Mouse (Mus musculus): ENCODE results near the gene Map4k4.

Map4k4 gene

DNA sequence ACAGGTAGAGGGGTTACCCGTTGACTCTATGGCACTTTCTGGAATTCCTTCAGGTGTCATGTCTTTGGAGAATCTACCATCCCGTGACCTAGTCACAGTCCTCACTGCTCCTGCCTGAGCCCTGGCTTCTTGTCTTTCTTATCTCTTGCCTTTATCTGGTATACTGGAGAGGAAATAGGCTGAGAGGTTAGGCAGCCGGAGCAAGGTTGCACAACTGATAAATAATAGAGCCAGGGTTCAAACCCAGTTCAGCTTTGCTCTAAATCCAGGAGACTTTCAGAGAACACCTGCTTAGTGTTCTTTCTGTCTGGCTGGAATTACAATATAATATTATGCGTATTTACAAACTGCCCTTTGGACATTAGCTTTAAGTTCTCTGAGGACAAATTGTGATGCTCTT lies 2.0 kb upstream of the Map4k4 start:
- in situ Hi-C loops (cut with MboI, MseI) = no loop called here

DNA sequence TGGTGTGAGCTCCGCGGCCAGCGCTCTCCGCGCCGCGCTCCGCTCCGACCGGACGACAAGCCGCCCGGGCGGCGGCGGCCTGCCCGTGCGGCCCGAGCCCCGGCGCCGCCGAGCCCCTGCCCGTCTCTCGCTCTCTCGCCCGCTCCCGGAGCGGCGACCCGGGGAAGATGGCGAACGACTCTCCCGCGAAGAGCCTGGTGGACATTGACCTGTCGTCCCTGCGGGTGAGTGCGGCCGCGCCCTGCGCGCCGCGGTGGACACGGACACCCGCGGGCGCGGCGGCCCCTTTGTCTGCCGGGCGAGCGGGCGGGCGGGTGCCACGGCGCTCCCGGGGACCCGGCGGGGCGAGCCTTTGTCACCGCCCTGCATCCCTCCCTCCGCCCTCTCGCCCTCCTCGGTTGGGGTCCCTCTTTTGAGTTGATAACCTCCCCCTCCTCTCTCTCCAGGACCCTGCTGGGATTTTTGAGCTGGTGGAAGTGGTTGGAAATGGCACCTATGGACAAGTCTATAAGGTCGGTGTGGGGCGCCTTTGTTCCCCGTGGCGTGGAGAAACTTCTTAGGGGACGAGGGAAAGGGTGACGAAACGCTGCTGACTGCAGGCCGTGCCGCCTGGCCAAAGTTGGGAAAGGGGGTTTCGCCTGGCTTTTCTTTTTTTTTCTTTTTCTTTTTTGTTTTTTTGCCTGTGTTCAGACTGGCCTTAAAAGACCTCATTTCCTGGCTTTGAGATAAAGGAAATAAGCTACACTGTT lies 524 bp downstream of the Map4k4 start:
- in situ Hi-C loops (cut with MboI, MseI) = no loop called here

- in situ Hi-C loops (cut with MboI, MseI) = no loop called here
These were observed 1.4 kb downstream of the Map4k4 start for GRCm38 (mm10) chr1:39901851-39902703.

- in situ Hi-C loops (cut with MboI, MseI) = no loop called here
These were observed 2.0 kb downstream of the Map4k4 start for GRCm38 (mm10) chr1:39902704-39903151.

DNA sequence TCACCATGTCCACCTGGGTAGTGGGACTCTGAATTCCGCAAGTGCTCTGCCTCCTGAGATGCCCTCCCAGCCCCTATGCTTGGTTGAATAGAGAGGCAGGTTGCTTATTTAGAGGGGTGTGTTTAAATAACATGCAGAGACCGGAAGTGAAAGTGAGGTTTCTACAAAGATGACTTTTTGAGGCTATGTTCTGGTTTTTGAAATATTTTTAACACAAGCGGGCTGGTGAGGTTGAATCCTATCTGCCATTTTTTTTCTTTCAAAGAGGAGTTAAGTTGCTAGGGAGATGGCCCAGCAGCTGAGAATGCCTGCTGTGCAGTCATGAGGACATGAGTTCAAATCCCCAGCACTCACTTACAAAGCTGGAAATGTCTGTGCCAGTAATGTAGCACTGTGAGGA lies 4.0 kb downstream of the Map4k4 start:
- in situ Hi-C loops (cut with MboI, MseI) = no loop called here

GRCm38 (mm10) chr1:39906921-39907320 lies 6.2 kb downstream of the Map4k4 start:
- in situ Hi-C loops (cut with MboI, MseI) = no loop called here

DNA sequence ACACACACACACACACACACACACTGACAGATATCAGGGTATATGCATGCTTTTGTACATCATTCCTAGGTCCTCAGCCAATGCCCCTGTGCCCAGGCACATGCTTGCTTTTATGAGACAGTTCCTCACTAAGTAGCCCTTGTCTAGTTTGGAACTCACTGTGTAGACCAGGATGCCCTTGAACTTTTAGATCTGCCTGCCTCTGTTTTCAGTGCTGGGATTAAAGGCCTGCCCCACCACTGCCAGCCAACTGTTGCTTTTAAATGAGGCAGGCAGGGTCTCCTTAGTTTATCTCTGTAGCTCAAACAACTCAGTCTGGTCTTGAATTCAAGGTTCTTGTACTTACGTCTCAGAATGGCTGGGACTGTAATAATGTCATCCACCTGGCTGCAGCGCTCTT lies 8.3 kb downstream of the Map4k4 start:
- in situ Hi-C loops (cut with MboI, MseI) = no loop called here

DNA sequence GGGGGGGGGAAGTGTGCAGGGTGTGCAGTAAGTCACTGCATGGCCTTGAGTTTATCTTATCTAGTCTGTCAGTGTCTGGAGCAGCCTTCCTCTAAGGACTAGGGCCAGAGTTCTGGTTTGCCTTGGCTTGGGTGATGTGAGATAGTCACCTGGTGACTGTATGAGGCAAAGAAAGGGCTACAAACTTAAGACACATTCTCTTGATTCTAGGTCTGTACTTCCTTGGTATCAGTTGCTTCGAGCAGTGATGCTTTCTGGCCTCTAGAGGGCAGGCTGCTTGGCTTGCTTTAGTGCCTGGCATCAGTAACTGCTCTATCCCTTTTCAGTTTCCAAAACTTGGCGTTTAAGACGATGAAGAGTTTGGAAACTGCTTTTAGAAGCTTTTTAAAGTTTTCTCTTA lies 10.7 kb downstream of the Map4k4 start:
- in situ Hi-C loops (cut with MboI, MseI) = no loop called here

GRCm38 (mm10) chr1:39913256-39913655 lies 12.5 kb downstream of the Map4k4 start:
- in situ Hi-C loops (cut with MboI, MseI) = no loop called here

- in situ Hi-C loops (cut with MboI, MseI) = no loop called here
These were observed 15.4 kb downstream of the Map4k4 start for GRCm38 (mm10) chr1:39916144-39916543.

- in situ Hi-C loops (cut with MboI, MseI) = no loop called here
These were observed 17.3 kb downstream of the Map4k4 start for GRCm38 (mm10) chr1:39917855-39918516.

GRCm38 (mm10) chr1:39918517-39919115 lies 17.9 kb downstream of the Map4k4 start:
- in situ Hi-C loops (cut with MboI, MseI) = no loop called here

DNA sequence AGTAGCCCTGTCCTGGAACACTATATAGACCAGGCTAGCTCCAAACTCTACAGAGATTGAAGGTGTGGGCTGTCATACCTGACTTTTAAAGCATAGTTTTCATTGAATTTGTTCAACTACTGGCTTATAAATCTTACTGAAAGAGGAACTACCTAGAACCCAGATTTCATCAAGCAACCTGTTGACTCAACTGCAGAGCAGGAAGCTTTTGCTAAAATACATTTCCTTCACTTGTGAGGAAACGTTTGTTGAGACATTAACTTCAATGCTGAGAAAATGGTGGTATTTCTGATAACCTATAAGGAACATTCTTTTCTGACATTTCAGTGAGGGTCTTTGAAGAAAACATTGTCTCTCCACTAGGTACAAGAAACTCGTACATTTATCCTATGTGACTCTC lies 19.9 kb downstream of the Map4k4 start:
- in situ Hi-C loops (cut with MboI, MseI) = no loop called here

DNA sequence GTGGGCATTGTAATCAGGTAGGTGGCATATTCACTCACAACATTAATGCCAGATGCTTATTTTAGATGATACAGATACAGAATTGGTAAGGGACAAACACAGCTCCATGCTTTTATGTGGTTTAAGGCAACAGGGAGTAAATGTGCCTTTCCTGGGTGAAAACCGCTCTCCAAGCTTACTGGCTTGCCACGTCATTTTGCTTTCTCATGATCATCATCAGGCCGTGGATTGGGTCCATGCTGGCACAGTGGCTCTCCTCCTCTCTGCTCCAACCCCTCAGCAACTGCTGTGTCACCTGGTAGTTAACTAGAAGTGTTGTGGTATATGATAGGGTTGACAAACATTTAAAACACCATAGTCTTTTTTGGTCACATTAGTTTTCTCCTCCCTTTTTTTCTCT lies 21.3 kb downstream of the Map4k4 start:
- in situ Hi-C loops (cut with MboI, MseI) = no loop called here

DNA sequence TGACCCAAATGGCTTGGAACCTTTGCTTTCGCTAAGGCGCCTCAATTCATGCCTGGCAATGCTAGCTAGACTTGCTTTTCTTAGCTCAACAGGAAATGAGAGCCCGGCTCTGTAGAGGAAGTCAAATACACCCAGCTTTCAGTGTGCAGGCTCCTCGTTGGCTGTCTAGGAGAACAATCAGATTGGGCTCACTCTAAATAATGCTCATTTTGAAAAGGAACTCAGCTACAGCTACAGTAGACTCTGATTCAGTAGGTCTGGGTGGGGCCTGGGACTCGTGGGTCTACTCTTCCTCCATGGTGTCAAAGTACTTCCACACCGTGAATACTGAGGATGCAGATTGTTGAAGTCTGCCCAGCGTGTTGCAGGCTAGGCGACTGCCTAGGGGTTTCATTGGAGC lies 22.0 kb downstream of the Map4k4 start:
- in situ Hi-C loops (cut with MboI, MseI) = no loop called here

GRCm38 (mm10) chr1:39923395-39924337 lies 23.0 kb downstream of the Map4k4 start:
- in situ Hi-C loops (cut with MboI, MseI) = no loop called here

- in situ Hi-C loops (cut with MboI, MseI) = no loop called here
These were observed 30.3 kb downstream of the Map4k4 start for GRCm38 (mm10) chr1:39931055-39931454.

DNA sequence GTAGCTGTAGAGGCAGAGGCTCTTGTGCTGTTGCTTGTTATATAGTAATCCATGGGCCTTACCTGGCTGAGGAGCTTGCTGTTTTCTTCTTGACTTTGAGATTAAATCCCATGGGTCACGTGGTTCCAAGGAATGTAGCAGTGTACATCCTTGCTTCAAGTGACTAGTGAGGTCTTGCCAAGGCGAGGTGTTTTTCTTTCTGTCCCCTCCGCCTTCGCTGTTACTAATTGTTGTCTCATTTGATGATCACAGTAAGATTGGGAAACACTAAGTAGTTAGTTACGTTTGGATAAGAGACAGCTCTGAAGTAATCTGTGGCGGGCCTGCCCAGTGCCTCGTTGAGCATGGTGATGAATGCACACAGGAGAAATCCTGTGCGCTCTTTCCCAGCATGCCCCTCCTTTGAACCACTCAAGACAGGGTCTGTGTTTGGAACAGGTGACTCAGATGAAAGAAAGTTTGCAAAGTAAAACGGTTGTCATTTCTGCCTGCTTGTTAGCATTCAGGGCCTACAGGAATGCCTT lies 31.6 kb downstream of the Map4k4 start:
- in situ Hi-C loops (cut with MboI, MseI) = no loop called here

- in situ Hi-C loops (cut with MboI, MseI) = no loop called here
These were observed 32.2 kb downstream of the Map4k4 start for GRCm38 (mm10) chr1:39932922-39933321.

GRCm38 (mm10) chr1:39934954-39935353 lies 34.2 kb downstream of the Map4k4 start:
- in situ Hi-C loops (cut with MboI, MseI) = no loop called here

GRCm38 (mm10) chr1:39935616-39936015 lies 34.9 kb downstream of the Map4k4 start:
- in situ Hi-C loops (cut with MboI, MseI) = no loop called here
